Mouse (Mus musculus) liver, embryonic 12.5 days (tissue): Measurements from ENCODE around the gene Wdr46. TPM values are rescaled to one million over a fixed set of nuclear protein-coding genes. Genes with fewer than 3 reads are reported as not detected.
A peak's percentile ranks its signal among the peaks of the same experiment; 100 is the strongest.

ENCODE experiments used
- ATAC-seq: fragments of 200-750 bp; cut with Nextera tagmentation; 2 replicates; pipeline ENCODE4 v1.8.0; 2017; ENCODE audit warnings: moderate number of reproducible peaks, mild to moderate bottlenecking, moderate library complexity
- H3K27ac ChIP-seq: fragments of 300-500 bp; sonication (generic); 2 replicates; pipeline ENCODE4 v1.5.1; 2016; ENCODE audit warnings: mild to moderate bottlenecking
- H3K27me3 ChIP-seq: fragments of 300-500 bp; sonication (generic); replicated peaks from 2 replicates; pipeline ENCODE4 v1.6.1; 2016; ENCODE audit warnings: mild to moderate bottlenecking, moderate library complexity
- H3K36me3 ChIP-seq: fragments of 300-500 bp; sonication (generic); 2 replicates; pipeline ENCODE4 v1.6.1; 2016; ENCODE audit warnings: mild to moderate bottlenecking, moderate library complexity
- H3K4me1 ChIP-seq: fragments of 300-500 bp; sonication (generic); 2 replicates; pipeline ENCODE4 v1.6.1; 2016
- H3K4me2 ChIP-seq: fragments of 300-500 bp; sonication (generic); 2 replicates; pipeline ENCODE4 v1.6.1; 2016; ENCODE audit warnings: mild to moderate bottlenecking, moderate library complexity
- H3K4me3 ChIP-seq: fragments of 300-500 bp; sonication (generic); 2 replicates; pipeline ENCODE4 v1.5.1; 2016; ENCODE audit warnings: mild to moderate bottlenecking, moderate library complexity
- H3K9ac ChIP-seq: fragments of 300-500 bp; sonication (generic); 2 replicates; pipeline ENCODE4 v1.6.1; 2016; ENCODE audit warnings: mild to moderate bottlenecking, moderate library complexity
- H3K9me3 ChIP-seq: fragments of 300-500 bp; sonication (generic); replicated peaks from 2 replicates; pipeline ENCODE4 v1.6.1; 2016; ENCODE audit warnings: mild to moderate bottlenecking, moderate library complexity
- WGBS: fragments of 180-500 bp; shearing (Covaris S2); methylation state at CpG from one replicate; pipeline ENCODE4 v1.1.7; 2016; ENCODE audit not compliant: insufficient replicate concordance; 5-methylcytosine and 5-hydroxymethylcytosine counted together
- polyA plus RNA-seq: library from polyadenylated mRNA; unstranded; fragments of >200 nt; fragmentation: Nextera tagmentation; extraction: Ambion mirVana; gene quantifications from 2 replicates; pipeline ENCODE4 v1.2.1, GENCODE M21; 2016

The Wdr46 gene
- polyA plus RNA-seq, 1 experiment from 2014 or later = 52.7 TPM

- H3K36me3 ChIP-seq = peaks cover 35% of the 10 kb centered on the region
- no peak for ATAC-seq
- 0 out of 2 replicates have a peak overlapping the region, but pooled peaks have one; percentile 13 for H3K27ac ChIP-seq
- no peak overlapping the region; the same call in 1 of the 2 replicates for H3K9ac ChIP-seq
- peak overlapping the region; percentile 97; the same call in 1 of the 2 replicates for H3K4me2 ChIP-seq
- H3K27me3 ChIP-seq = no peaks in the 10 kb centered on the region
- H3K4me3 ChIP-seq = no peak overlapping the region; the same call in 1 of the 2 replicates
- 76% methylated on average over 7 of the region's 7 CpGs for WGBS
- H3K4me1 ChIP-seq = peaks cover 76% of the 10 kb centered on the region
- H3K9me3 ChIP-seq = peaks cover 18% of the 10 kb centered on the region
Measured at GRCm38 (mm10) chr17:33921361-33921760, 19.1 kb upstream of the Wdr46 start.

- no peak overlapping the region for H3K4me3 ChIP-seq
- H3K4me1 ChIP-seq = peaks cover 64% of the 10 kb centered on the region
- 69% methylated on average over 10 of the region's 10 CpGs for WGBS
- no peaks in the 10 kb centered on the region for H3K9me3 ChIP-seq
- H3K27ac ChIP-seq = peak overlapping the region; percentile 70
- peaks cover 30% of the 10 kb centered on the region for H3K36me3 ChIP-seq
- H3K27me3 ChIP-seq = no peaks in the 10 kb centered on the region
- ATAC-seq = peak; percentile 35
- peak overlapping the region; percentile 37 for H3K4me2 ChIP-seq
- H3K9ac ChIP-seq = 0 out of 2 replicates have a peak overlapping the region, but pooled peaks have one; percentile 24
Measured at GRCm38 (mm10) chr17:33924577-33925283, 15.7 kb upstream of the Wdr46 start.

GRCm38 (mm10) chr17:33925406-33926116 is 14.9 kb upstream of the Wdr46 start:
- no peaks in the 10 kb centered on the region for H3K27me3 ChIP-seq
- 84% methylated on average over 21 of the region's 21 CpGs for WGBS
- peaks cover 64% of the 10 kb centered on the region for H3K4me1 ChIP-seq
- no peak overlapping the region for H3K9ac ChIP-seq
- peaks cover 30% of the 10 kb centered on the region for H3K36me3 ChIP-seq
- 0 out of 2 replicates have a peak overlapping the region, but pooled peaks have one; percentile 3 for H3K4me3 ChIP-seq
- ATAC-seq = no peak
- peak overlapping the region; percentile 30; the same call in 1 of the 2 replicates for H3K27ac ChIP-seq
- no peaks in the 10 kb centered on the region for H3K9me3 ChIP-seq
- no peak overlapping the region for H3K4me2 ChIP-seq

GRCm38 (mm10) chr17:33926207-33926932 is 14.1 kb upstream of the Wdr46 start:
- Histone ChIP-seq H3K9me3 (no peaks in the 10 kb centered on the region), H3K9ac (no peak overlapping the region), H3K4me3 (no peak overlapping the region), H3K36me3 (peaks cover 30% of the 10 kb centered on the region), H3K27me3 (no peaks in the 10 kb centered on the region), H3K4me1 (peaks cover 66% of the 10 kb centered on the region), H3K27ac (no peak overlapping the region), H3K4me2 (no peak overlapping the region)
- no peak for ATAC-seq
- 72% methylated on average over 17 of the region's 17 CpGs for WGBS

- 50% methylated on average over 21 of the region's 21 CpGs for WGBS
- H3K27ac ChIP-seq = peak overlapping the region; percentile 96
Measured at GRCm38 (mm10) chr17:33928251-33928947, 12.1 kb upstream of the Wdr46 start.

GRCm38 (mm10) chr17:33929371-33930279 is 10.8 kb upstream of the Wdr46 start, which contains the start of gene Rgl2:
Gene Rgl2 (plus strand): TSS chr17:33929543.
- no peaks in the 10 kb centered on the region for H3K9me3 ChIP-seq
- ATAC-seq = peak; percentile 78
- peak within 1 kb of the TSS; percentile 92 for H3K4me3 ChIP-seq
- peak within 1 kb of the TSS; percentile 100 for H3K4me2 ChIP-seq
- H3K36me3 ChIP-seq = peaks cover 58% of the 10 kb centered on the region
- peaks cover 63% of the 10 kb centered on the region for H3K4me1 ChIP-seq
- WGBS = under 1% methylated on average over 78 of the region's 80 CpGs
- H3K27ac ChIP-seq = peak within 1 kb of the TSS; percentile 96
- no peaks in the 10 kb centered on the region for H3K27me3 ChIP-seq
- H3K9ac ChIP-seq = peak within 1 kb of the TSS; percentile 96

More at GRCm38 (mm10) chr17:33928251-33928947, 12.1 kb upstream of the Wdr46 start:
- H3K4me2 ChIP-seq = peak overlapping the region; percentile 100
- no peak for ATAC-seq
- H3K36me3 ChIP-seq = peaks cover 46% of the 10 kb centered on the region
- no peaks in the 10 kb centered on the region for H3K27me3 ChIP-seq
- peak overlapping the region; percentile 96 for H3K9ac ChIP-seq
- H3K4me1 ChIP-seq = peaks cover 76% of the 10 kb centered on the region
- H3K9me3 ChIP-seq = no peaks in the 10 kb centered on the region
- peak overlapping the region; percentile 92 for H3K4me3 ChIP-seq

- no peaks in the 10 kb centered on the region for H3K9me3 ChIP-seq
Measured at GRCm38 (mm10) chr17:33930280-33931158, 9.9 kb upstream of the Wdr46 start.

GRCm38 (mm10) chr17:33931159-33931866 is 9.1 kb upstream of the Wdr46 start:
- ATAC-seq = no peak
- no peaks in the 10 kb centered on the region for H3K9me3 ChIP-seq
- WGBS = 38% methylated on average over 18 of the region's 18 CpGs
- H3K4me1 ChIP-seq = peaks cover 52% of the 10 kb centered on the region
- H3K36me3 ChIP-seq = peaks cover 59% of the 10 kb centered on the region
- H3K4me2 ChIP-seq = peak overlapping the region; percentile 100
- H3K4me3 ChIP-seq = peak overlapping the region; percentile 92
- H3K9ac ChIP-seq = peak overlapping the region; percentile 96
- H3K27ac ChIP-seq = peak overlapping the region; percentile 67
- no peaks in the 10 kb centered on the region for H3K27me3 ChIP-seq

More at GRCm38 (mm10) chr17:33930280-33931158, 9.9 kb upstream of the Wdr46 start:
- under 1% methylated on average over 45 of the region's 45 CpGs for WGBS
- Histone ChIP-seq H3K36me3 (peaks cover 60% of the 10 kb centered on the region), H3K4me2 (peak overlapping the region; percentile 100), H3K9ac (peak overlapping the region; percentile 96), H3K4me1 (peaks cover 57% of the 10 kb centered on the region), H3K4me3 (peak overlapping the region; percentile 92), H3K27me3 (no peaks in the 10 kb centered on the region), H3K27ac (peak overlapping the region; percentile 96)
- peak; percentile 19; the same call in 1 of the 2 replicates for ATAC-seq

GRCm38 (mm10) chr17:33931947-33932346 is 8.5 kb upstream of the Wdr46 start:
- Histone ChIP-seq H3K9me3 (no peaks in the 10 kb centered on the region), H3K4me1 (peaks cover 49% of the 10 kb centered on the region), H3K9ac (no peak overlapping the region), H3K27ac (no peak overlapping the region), H3K27me3 (no peaks in the 10 kb centered on the region), H3K4me3 (no peak overlapping the region), H3K36me3 (peaks cover 57% of the 10 kb centered on the region), H3K4me2 (no peak overlapping the region)
- WGBS = 91% methylated on average over 11 of the region's 11 CpGs
- ATAC-seq = no peak
